Mouse (Mus musculus) layer of hippocampus, adult 9-10 months (tissue): ENCODE measurements around the gene Rpl9-ps1.

Experiments
- DNase-seq: peaks from one replicate; pipeline ENCODE4 v3.0.0; 2022; ENCODE audit warnings: low spot score

Rpl9-ps1 gene

GRCm38 (mm10) chr11:83645521-83645920 is at the start of gene Rpl9-ps1:
Gene Rpl9-ps1 (minus strand): TSS chr11:83645621.
- DNase-seq: no peak

GRCm38 (mm10) chr11:83692008-83692407 is 46.6 kb upstream of the Rpl9-ps1 start:
- DNase-seq: no peak

- DNase-seq: no peak
Observed at GRCm38 (mm10) chr11:83689918-83690317, 44.5 kb upstream of the Rpl9-ps1 start.

- DNase-seq: no peak
Observed at GRCm38 (mm10) chr11:83675665-83676064, 30.2 kb upstream of the Rpl9-ps1 start.

GRCm38 (mm10) chr11:83671743-83672142 is 26.3 kb upstream of the Rpl9-ps1 start:
- no peak for DNase-seq

GRCm38 (mm10) chr11:83663532-83663931 is 18.1 kb upstream of the Rpl9-ps1 start:
- no peak for DNase-seq

- no peak for DNase-seq
Observed at GRCm38 (mm10) chr11:83662204-83662603, 16.8 kb upstream of the Rpl9-ps1 start, which contains the start of gene Ccl4. Gene Ccl4 (plus strand): TSS chr11:83662584.

- no peak for DNase-seq
Observed at GRCm38 (mm10) chr11:83658797-83659196, 13.4 kb upstream of the Rpl9-ps1 start.

- DNase-seq: no peak
Observed at GRCm38 (mm10) chr11:83657508-83657907, 12.1 kb upstream of the Rpl9-ps1 start.

GRCm38 (mm10) chr11:83654606-83655005 is 9.2 kb upstream of the Rpl9-ps1 start:
- DNase-seq: no peak

- no peak for DNase-seq
Observed at GRCm38 (mm10) chr11:83649305-83649841, 4.0 kb upstream of the Rpl9-ps1 start, which contains the start of gene Ccl3. Gene Ccl3 (minus strand): TSS chr11:83649355.

- no peak for DNase-seq
Observed at GRCm38 (mm10) chr11:83646356-83647149, 1.1 kb upstream of the Rpl9-ps1 start.

- DNase-seq: no peak
Observed at GRCm38 (mm10) chr11:83641216-83641615, 4.2 kb downstream of the Rpl9-ps1 start.

GRCm38 (mm10) chr11:83640141-83640540 is 5.3 kb downstream of the Rpl9-ps1 start:
- no peak for DNase-seq

GRCm38 (mm10) chr11:83639533-83639932 is 5.9 kb downstream of the Rpl9-ps1 start:
- no peak for DNase-seq

- DNase-seq: no peak
Observed at GRCm38 (mm10) chr11:83638934-83639333, 6.5 kb downstream of the Rpl9-ps1 start.

- no peak for DNase-seq
Observed at GRCm38 (mm10) chr11:83636742-83637235, 8.6 kb downstream of the Rpl9-ps1 start.

GRCm38 (mm10) chr11:83634898-83635297 is 10.5 kb downstream of the Rpl9-ps1 start:
- no peak for DNase-seq

- no peak for DNase-seq
Observed at GRCm38 (mm10) chr11:83634425-83634824, 11.0 kb downstream of the Rpl9-ps1 start.

- no peak for DNase-seq
Observed at GRCm38 (mm10) chr11:83632744-83633143, 12.7 kb downstream of the Rpl9-ps1 start.

GRCm38 (mm10) chr11:83631065-83631464 is 14.4 kb downstream of the Rpl9-ps1 start:
- DNase-seq: no peak

GRCm38 (mm10) chr11:83630630-83631029 is 14.8 kb downstream of the Rpl9-ps1 start:
- no peak for DNase-seq

GRCm38 (mm10) chr11:83628808-83629207 is 16.6 kb downstream of the Rpl9-ps1 start:
- DNase-seq: no peak
